Mouse (Mus musculus) hindbrain, postnatal 0 days (tissue): ENCODE results near the gene Cgn. TPM values are rescaled to one million over a fixed set of nuclear protein-coding genes. Genes with fewer than 3 reads are reported as not detected.

Experiments used
- ATAC-seq: fragments of 200-750 bp; cut with Nextera tagmentation; 2 replicates; pipeline ENCODE4 v1.8.0; 2017; ENCODE audit warnings: mild to moderate bottlenecking, moderate TSS enrichment, moderate library complexity
- DNase-seq: peaks from one replicate; pipeline ENCODE4 v3.0.0-alpha.2; 2015; ENCODE audit warnings: low spot score
- H3K27ac ChIP-seq: fragments of 300-500 bp; sonication (generic); 2 replicates; pipeline ENCODE4 v1.5.1; 2014; ENCODE audit warnings: mild to moderate bottlenecking
- H3K27me3 ChIP-seq: fragments of 300-500 bp; sonication (generic); 2 replicates; pipeline ENCODE4 v1.6.1; 2014; ENCODE audit warnings: low read length, mixed read lengths; ENCODE audit not compliant: insufficient read depth
- H3K36me3 ChIP-seq: fragments of 300-500 bp; sonication (generic); 2 replicates; pipeline ENCODE4 v1.6.1; 2014; ENCODE audit warnings: low read length, mixed read lengths; ENCODE audit not compliant: insufficient read depth
- H3K4me1 ChIP-seq: fragments of 300-500 bp; sonication (generic); 2 replicates; pipeline ENCODE4 v1.6.1; 2014; ENCODE audit warnings: antibody characterized with exemption, low read length, mixed read lengths; ENCODE audit not compliant: insufficient read depth
- H3K4me2 ChIP-seq: fragments of 300-500 bp; sonication (generic); 2 replicates; pipeline ENCODE4 v1.6.1; 2014; ENCODE audit warnings: low read depth, mild to moderate bottlenecking, low read length, moderate library complexity, mixed read lengths
- H3K4me3 ChIP-seq: fragments of 300-500 bp; sonication (generic); 2 replicates; pipeline ENCODE4 v1.5.1; 2014; ENCODE audit warnings: low read length
- H3K9ac ChIP-seq: fragments of 300-500 bp; sonication (generic); replicated peaks from 2 replicates; pipeline ENCODE4 v1.6.1; 2014; ENCODE audit warnings: mild to moderate bottlenecking, low read length, moderate library complexity, mixed read lengths
- H3K9me3 ChIP-seq: fragments of 300-500 bp; sonication (generic); 2 replicates; pipeline ENCODE4 v1.6.1; 2016; ENCODE audit warnings: low read length, mixed read lengths
- CTCF ChIP-seq: IDR thresholded peaks from 2 replicates; pipeline ENCODE4 v1.5.1; 2016; ENCODE audit warnings: antibody characterized with exemption, control low read depth, low read depth
- WGBS: fragments of 180-500 bp; shearing (Covaris S2); extraction: QIAGEN DNeasy Blood & Tissue Kit; methylation state at CpG from one replicate; pipeline ENCODE4 v1.1.7; 2014; 5-methylcytosine and 5-hydroxymethylcytosine counted together
- polyA plus RNA-seq: library from polyadenylated mRNA; unstranded; fragments of >200 nt; fragmentation: Nextera tagmentation; extraction: Ambion mirVana; gene quantifications from 2 replicates; pipeline ENCODE4 v1.2.1, GENCODE M21; 2015
- total RNA-seq: library from RNA; depleted of rRNA; stranded (reverse); fragments of >200 nt; gene quantifications from 2 replicates; pipeline ENCODE4 v1.2.3, GENCODE M21; 2014; rRNA removed

Gene Cgn
- total RNA-seq (5.8 and 7.7 TPM in 2 replicates), polyA plus RNA-seq (9.8 and 10.3 TPM in 2 replicates)

DNA sequence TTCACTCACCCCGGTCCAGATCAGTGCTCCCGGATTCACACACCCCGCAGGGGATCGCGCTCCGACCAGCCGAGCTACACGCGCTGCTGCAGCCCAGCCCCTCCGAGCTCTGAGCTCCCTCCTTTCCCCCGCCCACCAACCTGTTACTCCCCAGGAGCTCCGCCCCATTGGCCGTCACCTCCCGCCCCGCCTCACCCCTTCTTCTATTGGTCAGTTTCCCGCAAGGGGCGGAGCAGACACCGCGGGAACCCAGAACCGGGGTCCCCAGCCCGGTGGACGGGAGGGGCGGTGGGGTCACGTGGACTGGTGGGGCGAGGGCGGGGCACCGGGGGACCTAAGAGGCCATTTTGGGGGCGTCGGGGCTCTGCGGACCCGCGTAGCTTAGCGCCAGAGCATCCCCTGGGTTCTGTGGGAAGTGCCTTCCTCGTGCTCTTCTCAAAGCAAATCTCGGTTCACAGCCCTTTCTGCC lies at the start of gene Cgn:
Gene Cgn, minus strand, starts transcription at position 126 of the 469 bp plus-strand sequence.
- 1% methylated on average over 35 of the region's 35 CpGs for WGBS
- H3K4me1 ChIP-seq, result peaks cover 7% of the 10 kb centered on the region; the same call in 1 of the 2 replicates
- peak within 1 kb of the TSS; percentile 64 for H3K4me2 ChIP-seq
- peak within 1 kb of the TSS; percentile 61 for H3K9ac ChIP-seq
- H3K36me3 ChIP-seq, result no peaks in the 10 kb centered on the region
- peak within 1 kb of the TSS; percentile 93 for H3K27ac ChIP-seq
- peak within 1 kb of the TSS; percentile 44 for H3K4me3 ChIP-seq
- peak; percentile 98 for DNase-seq
- ATAC-seq, result peak; percentile 96
- H3K9me3 ChIP-seq, result no peaks in the 10 kb centered on the region
- no peaks in the 10 kb centered on the region for H3K27me3 ChIP-seq
- no peak for TF ChIP-seq CTCF

GRCm38 (mm10) chr3:94835396-94835795 lies 49.1 kb upstream of the Cgn start:
- H3K4me2 ChIP-seq, result no peak overlapping the region
- H3K36me3 ChIP-seq, result no peaks in the 10 kb centered on the region
- no peak overlapping the region for H3K27ac ChIP-seq
- ATAC-seq (no peak), DNase-seq (no peak)
- 86% methylated on average over 3 of the region's 3 CpGs for WGBS
- no peak overlapping the region for H3K4me3 ChIP-seq
- no peaks in the 10 kb centered on the region for H3K9me3 ChIP-seq
- H3K4me1 ChIP-seq, result peaks cover 4% of the 10 kb centered on the region; the same call in 1 of the 2 replicates
- H3K27me3 ChIP-seq, result no peaks in the 10 kb centered on the region
- H3K9ac ChIP-seq, result no peak overlapping the region
- no peak for TF ChIP-seq CTCF

GRCm38 (mm10) chr3:94833358-94833757 lies 47.1 kb upstream of the Cgn start:
- Histone ChIP-seq H3K4me2 (no peak overlapping the region), H3K27ac (no peak overlapping the region), H3K36me3 (no peaks in the 10 kb centered on the region), H3K4me3 (no peak overlapping the region), H3K27me3 (no peaks in the 10 kb centered on the region), H3K4me1 (no peaks in the 10 kb centered on the region), H3K9me3 (no peaks in the 10 kb centered on the region), H3K9ac (no peak overlapping the region)
- ATAC-seq (no peak), DNase-seq (no peak)
- 0 out of 2 replicates have a peak, but pooled peaks have one; percentile 23 for TF ChIP-seq CTCF

DNA sequence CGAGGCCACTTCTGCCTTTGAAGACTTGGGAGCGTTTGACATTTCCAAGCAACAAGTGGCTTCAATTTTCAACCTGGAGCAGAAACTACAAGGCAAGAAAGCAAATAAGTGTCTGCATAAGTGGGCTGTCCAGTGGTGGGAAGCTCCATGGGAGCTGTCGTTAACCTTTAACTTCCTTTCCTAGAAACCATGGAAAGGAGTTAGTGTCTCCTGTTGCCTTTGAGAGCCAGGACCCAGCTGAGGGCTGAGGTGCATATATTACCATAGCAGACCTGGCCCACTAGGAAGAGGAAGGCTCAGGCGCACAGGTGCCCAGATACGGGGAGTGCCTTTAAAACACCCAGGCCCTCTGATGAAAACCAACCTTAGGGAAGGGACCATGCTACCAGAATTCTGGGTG lies 46.4 kb upstream of the Cgn start:
- Histone ChIP-seq H3K36me3 (no peaks in the 10 kb centered on the region), H3K4me2 (no peak overlapping the region), H3K9me3 (no peaks in the 10 kb centered on the region), H3K9ac (no peak overlapping the region), H3K27ac (no peak overlapping the region), H3K27me3 (no peaks in the 10 kb centered on the region), H3K4me1 (no peaks in the 10 kb centered on the region), H3K4me3 (no peak overlapping the region)
- no peak for TF ChIP-seq CTCF
- ATAC-seq, result no peak
- WGBS, result 83% methylated on average over 5 of the region's 5 CpGs
- DNase-seq, result no peak

DNA sequence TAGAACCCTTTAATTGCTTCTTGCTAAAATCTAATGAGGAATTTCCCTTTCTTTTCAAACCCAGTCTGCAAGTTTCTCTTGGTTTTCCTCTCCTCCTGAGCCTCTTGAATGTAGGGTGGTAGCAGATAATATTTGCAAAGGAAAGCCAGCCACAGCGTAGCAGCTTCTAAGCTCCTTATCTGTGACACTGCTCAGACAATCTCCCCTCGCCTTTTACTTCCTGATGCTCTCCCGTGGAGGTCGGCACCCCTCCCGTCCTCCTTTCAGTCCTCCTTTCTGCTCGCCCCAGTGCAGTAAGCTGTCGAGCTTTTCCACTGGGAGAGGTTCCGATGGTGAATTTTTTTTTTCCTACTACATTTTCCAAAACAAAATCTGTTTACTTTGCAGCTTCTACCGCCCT lies 45.8 kb upstream of the Cgn start:
- no peak for ATAC-seq
- no peak overlapping the region for H3K9ac ChIP-seq
- no peak for TF ChIP-seq CTCF
- no peaks in the 10 kb centered on the region for H3K9me3 ChIP-seq
- no peaks in the 10 kb centered on the region for H3K27me3 ChIP-seq
- no peak overlapping the region for H3K4me2 ChIP-seq
- no peaks in the 10 kb centered on the region for H3K36me3 ChIP-seq
- no peaks in the 10 kb centered on the region for H3K4me1 ChIP-seq
- H3K4me3 ChIP-seq, result no peak overlapping the region
- H3K27ac ChIP-seq, result no peak overlapping the region
- DNase-seq, result no peak
- 29% methylated on average over 9 of the region's 9 CpGs for whole genome bisulfite sequencing

GRCm38 (mm10) chr3:94824110-94824509 lies 37.8 kb upstream of the Cgn start:
- no peaks in the 10 kb centered on the region for H3K9me3 ChIP-seq
- no peaks in the 10 kb centered on the region for H3K27me3 ChIP-seq
- TF ChIP-seq CTCF, result no peak
- H3K9ac ChIP-seq, result no peak overlapping the region
- no peak overlapping the region for H3K4me3 ChIP-seq
- H3K4me1 ChIP-seq, result no peaks in the 10 kb centered on the region
- no peak overlapping the region for H3K4me2 ChIP-seq
- ATAC-seq (no peak), DNase-seq (no peak)
- no peak overlapping the region for H3K27ac ChIP-seq
- WGBS, result 82% methylated on average over 3 of the region's 3 CpGs
- H3K36me3 ChIP-seq, result no peaks in the 10 kb centered on the region

- Histone ChIP-seq H3K27me3 (no peaks in the 10 kb centered on the region), H3K9ac (peak overlapping the region; percentile 84), H3K9me3 (no peaks in the 10 kb centered on the region), H3K4me2 (peak overlapping the region; percentile 75), H3K36me3 (no peaks in the 10 kb centered on the region), H3K27ac (peak overlapping the region; percentile 90), H3K4me1 (no peaks in the 10 kb centered on the region), H3K4me3 (peak overlapping the region; percentile 65)
- DNase-seq (no peak), ATAC-seq (no peak)
- TF ChIP-seq CTCF, result no peak
- 65% methylated on average over 4 of the region's 4 CpGs for WGBS
These were observed 35.8 kb upstream of the Cgn start for GRCm38 (mm10) chr3:94822082-94822481.
